Mouse (Mus musculus) lung, adult 2 months (tissue): Measurements from ENCODE around the gene 1190005I06Rik.

Experiments
- CTCF ChIP-seq: fragments of 200-500 bp; IDR thresholded peaks from 2 replicates; pipeline ENCODE4 v1.5.1; 2011; ENCODE audit warnings: mild to moderate bottlenecking, low read length, control low read depth; ENCODE audit not compliant: insufficient read depth
- POLR2A ChIP-seq: fragments of 200-500 bp; IDR thresholded peaks from 2 replicates; pipeline ENCODE4 v1.6.1; 2011; ENCODE audit warnings: low read depth, mild to moderate bottlenecking, control low read depth, low read length, borderline replicate concordance; ENCODE audit errors: extremely low read depth

DNA sequence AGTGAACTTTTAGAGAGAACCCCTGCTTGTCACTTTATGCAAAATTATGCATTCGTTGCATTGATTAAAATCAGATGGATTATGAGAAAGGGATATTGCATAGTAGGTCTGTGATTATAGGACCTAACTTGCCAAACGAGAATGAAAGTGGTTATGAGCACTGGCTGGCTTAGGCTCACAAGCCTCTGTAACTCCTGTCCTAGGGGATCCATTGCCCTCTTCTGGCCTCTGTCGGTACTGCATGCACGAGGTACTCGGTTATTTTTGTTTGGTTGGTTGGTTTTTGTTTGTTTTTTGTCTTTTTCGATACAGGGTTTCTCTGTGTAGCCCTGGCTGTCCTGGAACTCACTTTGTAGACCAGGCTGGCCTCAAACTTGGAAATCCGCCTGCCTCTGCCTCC, 39.5 kb downstream of the 1190005I06Rik start:
- TF ChIP-seq POLR2A (no peak), CTCF (peak; percentile 87)
